Mouse (Mus musculus) intestine, embryonic 16.5 days (tissue): ENCODE data around the gene Rcan3. TPM values are rescaled to one million over a fixed set of nuclear protein-coding genes. Genes with fewer than 3 reads are reported as not detected.
A peak's percentile ranks its signal among the peaks of the same experiment; 100 is the strongest.

Experiments
- ATAC-seq: fragments of 200-750 bp; cut with Nextera tagmentation; 2 replicates; pipeline ENCODE4 v1.8.0; 2017; ENCODE audit warnings: moderate TSS enrichment, moderate library complexity
- H3K27ac ChIP-seq: fragments of 300-500 bp; sonication (generic); 2 replicates; pipeline ENCODE4 v1.5.1; 2014; ENCODE audit warnings: mild to moderate bottlenecking, low read length
- H3K27me3 ChIP-seq: fragments of 300-500 bp; sonication (generic); replicated peaks from 2 replicates; pipeline ENCODE4 v1.6.1; 2014; ENCODE audit warnings: low read length, control low read depth, mixed read lengths; ENCODE audit not compliant: control insufficient read depth, insufficient read depth
- H3K36me3 ChIP-seq: fragments of 300-500 bp; sonication (generic); 2 replicates; pipeline ENCODE4 v1.6.1; 2014; ENCODE audit warnings: low read length, control low read depth; ENCODE audit not compliant: control insufficient read depth, insufficient read depth
- H3K4me1 ChIP-seq: fragments of 300-500 bp; sonication (generic); 2 replicates; pipeline ENCODE4 v1.6.1; 2014; ENCODE audit warnings: low read length, control low read depth, mixed read lengths; ENCODE audit not compliant: control insufficient read depth, insufficient read depth
- H3K4me2 ChIP-seq: fragments of 300-500 bp; sonication (generic); 2 replicates; pipeline ENCODE4 v1.6.1; 2014; ENCODE audit warnings: low read depth, low read length, control low read depth
- H3K4me3 ChIP-seq: fragments of 300-500 bp; sonication (generic); 2 replicates; pipeline ENCODE4 v1.5.1; 2014; ENCODE audit warnings: mild to moderate bottlenecking, low read length
- H3K9ac ChIP-seq: fragments of 300-500 bp; sonication (generic); 2 replicates; pipeline ENCODE4 v1.6.1; 2014; ENCODE audit warnings: low read depth, low read length
- H3K9me3 ChIP-seq: fragments of 300-500 bp; sonication (generic); 2 replicates; pipeline ENCODE4 v1.6.1; 2016; ENCODE audit warnings: low read length, control low read depth; ENCODE audit not compliant: control insufficient read depth
- WGBS: fragments of 180-500 bp; shearing (Covaris S2); extraction: QIAGEN DNeasy Blood & Tissue Kit; methylation state at CpG from one replicate; pipeline ENCODE4 v1.1.7; 2014; 5-methylcytosine and 5-hydroxymethylcytosine counted together
- microRNA counts: library from miRNA; unstranded; fragments of <30 nt; microRNA quantifications from one replicate; lab custom pipeline; 2016
- microRNA-seq: library from miRNA; unstranded; fragments of <30 nt; microRNA quantifications from one replicate; pipeline ENCODE4, GENCODE M21; 2016
- polyA plus RNA-seq: library from polyadenylated mRNA; unstranded; fragments of >200 nt; fragmentation: Nextera tagmentation; extraction: Ambion mirVana; gene quantifications from 2 replicates; pipeline ENCODE4 v1.2.1, GENCODE M21; 2015

The Rcan3 gene
- polyA plus RNA-seq, 1 experiment from 2014 or later, result 14.1 TPM

DNA sequence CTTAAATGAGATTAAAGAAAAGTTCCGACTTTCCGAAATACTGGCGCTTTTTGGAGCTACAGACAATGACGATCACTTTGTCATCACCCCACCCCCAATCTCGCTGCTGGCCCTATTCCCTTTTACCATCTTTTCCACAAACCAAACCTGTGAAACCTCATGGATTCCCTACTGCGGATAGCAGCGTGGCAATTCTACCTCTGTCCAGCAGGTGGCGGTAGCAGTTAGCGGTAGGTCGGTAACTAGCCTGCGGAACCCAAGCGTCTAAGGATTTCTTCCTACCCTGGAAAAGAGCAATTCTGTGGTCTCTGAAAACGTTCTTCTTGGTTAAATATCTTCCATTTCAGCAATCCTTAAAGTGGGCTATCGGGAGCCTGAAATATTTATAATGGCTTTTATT is 51.3 kb downstream of the Rcan3 start:
- Histone ChIP-seq H3K4me1 (peaks cover 6% of the 10 kb centered on the region; the same call in 1 of the 2 replicates), H3K27me3 (no peaks in the 10 kb centered on the region), H3K27ac (no peak overlapping the region), H3K36me3 (no peaks in the 10 kb centered on the region), H3K4me3 (no peak overlapping the region), H3K4me2 (no peak overlapping the region), H3K9me3 (no peaks in the 10 kb centered on the region), H3K9ac (no peak overlapping the region)
- ATAC-seq, result 0 out of 2 replicates have a peak, but pooled peaks have one; percentile 44
- 5% methylated on average over 14 of the region's 14 CpGs for WGBS

DNA sequence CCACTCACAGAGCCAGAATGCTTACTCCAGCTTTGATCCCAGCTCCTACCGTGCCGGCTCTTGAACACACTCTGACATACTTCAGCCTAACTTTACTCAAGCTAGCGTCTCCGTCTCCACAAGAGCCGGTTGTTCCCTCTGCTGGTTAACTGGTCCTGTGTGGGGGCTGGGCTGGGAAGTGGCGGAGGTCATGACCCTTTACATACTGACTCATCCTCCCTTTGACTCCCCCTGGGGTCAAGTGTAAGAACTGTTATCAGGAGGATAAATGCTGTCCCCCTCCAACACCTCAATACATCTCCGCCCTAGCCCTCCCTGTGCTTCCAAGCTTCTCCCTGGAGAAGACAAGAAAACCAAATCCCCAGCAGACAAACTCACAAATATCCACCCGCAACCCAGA is 52.3 kb downstream of the Rcan3 start:
- no peak for ATAC-seq
- Histone ChIP-seq H3K9me3 (no peaks in the 10 kb centered on the region), H3K36me3 (no peaks in the 10 kb centered on the region), H3K9ac (no peak overlapping the region), H3K27me3 (no peaks in the 10 kb centered on the region), H3K27ac (no peak overlapping the region), H3K4me3 (no peak overlapping the region), H3K4me2 (no peak overlapping the region), H3K4me1 (peaks cover 6% of the 10 kb centered on the region; the same call in 1 of the 2 replicates)
- WGBS, result 62% methylated on average over 8 of the region's 8 CpGs

DNA sequence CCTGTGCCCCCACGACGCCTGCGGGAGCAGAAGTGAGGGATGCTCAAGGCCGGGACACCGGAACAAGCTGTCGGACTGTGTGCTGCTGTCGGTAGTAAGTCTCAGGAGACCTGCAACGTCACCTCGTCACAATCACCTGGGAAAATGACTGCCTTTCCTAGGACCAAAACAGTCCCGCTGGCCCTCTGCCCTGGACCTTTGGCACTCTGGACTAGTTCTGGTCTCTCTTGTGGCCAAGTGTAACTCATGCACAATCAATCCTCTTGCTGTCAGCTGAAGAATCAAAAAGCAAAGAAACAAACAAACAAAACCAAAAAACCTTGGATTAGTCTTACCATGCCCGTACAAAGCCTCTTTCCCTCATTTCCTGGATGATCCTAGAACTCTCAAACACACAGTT is 56.4 kb downstream of the Rcan3 start:
- 83% methylated on average over 11 of the region's 11 CpGs for WGBS
- Histone ChIP-seq H3K36me3 (no peaks in the 10 kb centered on the region), H3K27me3 (no peaks in the 10 kb centered on the region), H3K9me3 (0 out of 2 replicates have a peak, but pooled peaks cover 3% of the 10 kb centered on the region), H3K4me1 (no peaks in the 10 kb centered on the region), H3K4me3 (no peak overlapping the region), H3K9ac (no peak overlapping the region), H3K27ac (no peak overlapping the region), H3K4me2 (no peak overlapping the region)
- ATAC-seq, result no peak

DNA sequence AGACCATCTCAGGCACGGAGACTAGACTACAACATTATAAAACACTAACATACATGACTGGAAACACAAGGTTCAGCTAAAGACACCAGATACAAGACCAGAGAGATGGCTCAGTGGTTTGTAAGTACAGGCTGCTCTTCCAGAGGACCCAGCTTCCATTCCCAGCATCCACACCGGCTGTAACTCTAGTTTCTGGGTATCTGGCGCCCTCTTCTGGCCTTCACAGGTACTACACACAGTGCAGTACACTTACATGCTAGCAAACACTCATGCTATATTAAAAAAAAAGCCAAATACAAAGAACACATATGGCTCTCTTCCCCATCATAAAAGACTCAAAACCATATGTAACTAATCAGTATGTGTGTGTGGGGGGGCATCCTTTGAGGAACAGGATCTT is 58.2 kb downstream of the Rcan3 start:
- 68% methylated on average over 3 of the region's 3 CpGs for whole genome bisulfite sequencing
- Histone ChIP-seq H3K9me3 (0 out of 2 replicates have a peak, but pooled peaks cover 3% of the 10 kb centered on the region), H3K4me3 (no peak overlapping the region), H3K27ac (no peak overlapping the region), H3K9ac (no peak overlapping the region), H3K4me1 (no peaks in the 10 kb centered on the region), H3K27me3 (no peaks in the 10 kb centered on the region), H3K36me3 (no peaks in the 10 kb centered on the region), H3K4me2 (no peak overlapping the region)
- no peak for ATAC-seq

DNA sequence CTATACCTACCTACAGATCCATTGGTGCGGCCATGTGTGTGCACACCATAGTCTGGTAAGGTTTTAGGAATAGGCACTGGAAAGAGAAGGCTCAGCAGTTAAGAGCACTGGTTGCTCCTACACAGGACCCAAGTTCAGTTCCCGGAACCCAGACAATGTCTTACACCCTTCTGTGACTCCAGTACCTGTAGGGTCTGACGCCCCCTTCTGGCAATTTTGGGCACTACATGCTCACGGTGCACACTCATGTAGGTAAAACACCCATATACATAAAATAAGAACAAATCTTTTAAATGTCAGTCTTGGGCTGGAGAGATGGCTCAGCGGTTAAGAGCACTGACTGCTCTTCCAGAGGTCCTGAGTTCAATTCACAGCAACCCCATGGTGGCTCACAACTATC is 60.4 kb downstream of the Rcan3 start:
- H3K4me2 ChIP-seq, result no peak overlapping the region
- no peak overlapping the region for H3K4me3 ChIP-seq
- H3K27ac ChIP-seq, result no peak overlapping the region
- H3K27me3 ChIP-seq, result no peaks in the 10 kb centered on the region
- H3K36me3 ChIP-seq, result no peaks in the 10 kb centered on the region
- H3K9ac ChIP-seq, result no peak overlapping the region
- ATAC-seq, result no peak
- 83% methylated on average over 5 of the region's 5 CpGs for WGBS
- no peaks in the 10 kb centered on the region for H3K4me1 ChIP-seq
- 0 out of 2 replicates have a peak, but pooled peaks cover 3% of the 10 kb centered on the region for H3K9me3 ChIP-seq

DNA sequence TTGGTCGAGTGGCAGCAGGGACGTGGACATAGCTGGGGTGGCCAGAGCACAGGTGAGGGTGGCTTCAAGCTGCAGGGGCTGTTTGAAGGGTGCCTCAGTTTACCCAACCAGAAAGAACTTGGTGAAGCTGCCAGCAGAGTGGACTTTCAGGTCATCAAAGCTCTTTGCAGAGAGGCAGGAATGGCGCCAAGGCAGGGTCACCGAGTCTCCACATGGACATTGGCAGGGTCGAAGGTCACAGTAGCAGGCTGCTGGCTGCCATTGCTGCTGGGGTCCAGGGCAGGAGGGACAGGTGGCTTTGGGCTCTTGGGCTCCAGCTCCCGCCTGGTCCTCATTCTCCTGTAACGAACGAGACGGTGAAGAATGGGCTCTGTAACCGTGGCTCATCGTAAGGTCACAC is 63.3 kb downstream of the Rcan3 start:
- Histone ChIP-seq H3K4me3 (no peak overlapping the region), H3K36me3 (no peaks in the 10 kb centered on the region), H3K4me2 (no peak overlapping the region), H3K27me3 (no peaks in the 10 kb centered on the region), H3K9me3 (0 out of 2 replicates have a peak, but pooled peaks cover 1% of the 10 kb centered on the region), H3K27ac (no peak overlapping the region), H3K9ac (no peak overlapping the region), H3K4me1 (no peaks in the 10 kb centered on the region)
- ATAC-seq, result no peak
- 77% methylated on average over 11 of the region's 11 CpGs for WGBS

DNA sequence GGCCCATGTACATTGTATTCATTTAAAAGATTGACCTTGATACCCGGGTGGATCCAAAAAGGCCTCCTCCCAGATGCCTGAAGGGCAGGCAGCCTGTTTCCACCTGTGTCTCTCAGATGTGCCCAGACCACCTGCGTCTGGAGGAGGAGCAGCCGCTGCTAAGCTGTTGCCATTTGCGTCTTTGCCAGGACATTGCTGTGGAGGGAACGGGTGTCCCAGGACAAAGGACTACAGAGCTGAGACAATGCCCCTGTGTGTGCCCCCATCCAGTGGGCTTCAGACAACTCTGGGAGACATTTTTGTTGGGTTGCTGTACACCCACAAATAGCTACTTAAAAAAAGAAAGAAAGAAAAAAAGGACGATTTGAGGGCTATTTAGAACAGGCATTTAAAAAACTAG is 70.8 kb downstream of the Rcan3 start:
- Histone ChIP-seq H3K4me3 (no peak overlapping the region), H3K4me1 (no peaks in the 10 kb centered on the region), H3K9me3 (no peaks in the 10 kb centered on the region), H3K9ac (no peak overlapping the region), H3K36me3 (no peaks in the 10 kb centered on the region), H3K4me2 (no peak overlapping the region), H3K27me3 (no peaks in the 10 kb centered on the region), H3K27ac (no peak overlapping the region)
- ATAC-seq, result no peak
- WGBS, result 52% methylated on average over 6 of the region's 6 CpGs

MicroRNAs within 50 kb of the gene (microRNA counts, 519-probe panel; counts per million panel counts)
- microRNA mmu-miR-700 (lab: Ali Mortazavi, UCI), result 1,689 counts per million, percentile 23 among the panel's probes with 10 or more counts

Small RNAs within 50 kb of the gene (microRNA-seq; reads per million reads assigned to microRNA genes)
- 256 reads per million, percentile 61 among the genes with 10 or more reads in this experiment for gene Mir700

Other genes starting within 250 kb of the Rcan3 start
- gene Clic4, start 161.0 kb downstream of the Rcan3 start, polyA plus RNA-seq, result 107 and 109 TPM in 2 replicates
- 152 and 176 TPM in 2 replicates for gene Srrm1, start 80.5 kb downstream of the Rcan3 start, polyA plus RNA-seq
- gene Ncmap, start 35.6 kb downstream of the Rcan3 start, polyA plus RNA-seq, result 6.1 and 7.3 TPM in 2 replicates
- 0.27 and 0.29 TPM in 2 replicates for gene Stpg1, start 60.9 kb upstream of the Rcan3 start, polyA plus RNA-seq
- 5.2 and 5.6 TPM in 2 replicates for gene Nipal3, start 61.2 kb upstream of the Rcan3 start, polyA plus RNA-seq
- gene Grhl3, start 139.8 kb upstream of the Rcan3 start, polyA plus RNA-seq, result 2.5 and 2.9 TPM in 2 replicates